Mouse (Mus musculus) ovary, postnatal 36 days (tissue): ENCODE measurements around the gene Ranbp1.
"Not testable (repeated sequence)": the region's sequence is repeated elsewhere in the genome, so short reads cannot be mapped to it uniquely, and the experiment has no call there.

Experiments used
- DNase-seq: peaks from one replicate; pipeline ENCODE4 v3.0.0; 2022; ENCODE audit warnings: low spot score, mixed read lengths

The Ranbp1 gene

GRCm38 (mm10) chr16:18202061-18202460 lies 46.5 kb downstream of the Ranbp1 start:
- no peak for DNase-seq

GRCm38 (mm10) chr16:18201620-18202019 lies 46.9 kb downstream of the Ranbp1 start:
- DNase-seq: no peak

- no peak for DNase-seq
Observed at GRCm38 (mm10) chr16:18200062-18200461, 48.5 kb downstream of the Ranbp1 start.

- no peak for DNase-seq
Observed at GRCm38 (mm10) chr16:18198365-18199098, 50.0 kb downstream of the Ranbp1 start.

GRCm38 (mm10) chr16:18197881-18198280 lies 50.7 kb downstream of the Ranbp1 start:
- DNase-seq: no peak

GRCm38 (mm10) chr16:18195561-18195960 lies 53.0 kb downstream of the Ranbp1 start:
- not testable (repeated sequence) for DNase-seq

- DNase-seq: no peak
Observed at GRCm38 (mm10) chr16:18195068-18195467, 53.5 kb downstream of the Ranbp1 start.

GRCm38 (mm10) chr16:18194208-18194985 lies 54.1 kb downstream of the Ranbp1 start:
- no peak for DNase-seq

- DNase-seq: no peak
Observed at GRCm38 (mm10) chr16:18191006-18191405, 57.5 kb downstream of the Ranbp1 start.
